Mouse (Mus musculus): ENCODE results near the gene Ppil6. TPM values are rescaled to one million over a fixed set of nuclear protein-coding genes. Genes with fewer than 3 reads are reported as not detected.
A peak's percentile ranks its signal among the peaks of the same experiment; 100 is the strongest.

Ppil6 gene
- polyA plus RNA-seq, 1 experiment from 2014 or later = 2.6 TPM

- WGBS = under 1% methylated on average over 65 of the region's 65 CpGs
- H3K9ac ChIP-seq (replicated peaks; ENCODE audit: low read length) = peak overlapping the region; percentile 98
- H3K9me3 ChIP-seq (ENCODE audit: low read length) = no peaks in the 10 kb centered on the region
- peak overlapping the region; percentile 88 for H3K4me3 ChIP-seq (ENCODE audit: low read length)
- H3K27me3 ChIP-seq (ENCODE audit: insufficient read depth, low read length) = no peaks in the 10 kb centered on the region
- peaks cover 25% of the 10 kb centered on the region for H3K4me1 ChIP-seq (ENCODE audit: insufficient read depth, low read length)
- peak; percentile 0; the same call in 1 of the 2 replicates for ATAC-seq (ENCODE audit: low FRiP score, low TSS enrichment)
- peak overlapping the region; percentile 98 for H3K27ac ChIP-seq (ENCODE audit: low read length)
- H3K4me2 ChIP-seq (replicated peaks; ENCODE audit: low read depth, low read length) = peak overlapping the region; percentile 70
- H3K36me3 ChIP-seq (ENCODE audit: insufficient read depth, low read length) = peaks cover 5% of the 10 kb centered on the region; the same call in 1 of the 2 replicates
Measured at GRCm38 (mm10) chr10:41519640-41520409, 29.6 kb downstream of the Ppil6 start.

- under 1% methylated on average over 5 of the region's 5 CpGs for WGBS
- H3K9ac ChIP-seq (replicated peaks; ENCODE audit: low read length) = peak overlapping the region; percentile 98
- peak overlapping the region; percentile 88 for H3K4me3 ChIP-seq (ENCODE audit: low read length)
- no peak overlapping the region for H3K27ac ChIP-seq (ENCODE audit: low read length)
- no peaks in the 10 kb centered on the region for H3K9me3 ChIP-seq (ENCODE audit: low read length)
- H3K4me1 ChIP-seq (ENCODE audit: insufficient read depth, low read length) = peaks cover 25% of the 10 kb centered on the region
- peak overlapping the region; percentile 70 for H3K4me2 ChIP-seq (replicated peaks; ENCODE audit: low read depth, low read length)
- peaks cover 8% of the 10 kb centered on the region; the same call in 1 of the 2 replicates for H3K36me3 ChIP-seq (ENCODE audit: insufficient read depth, low read length)
- no peaks in the 10 kb centered on the region for H3K27me3 ChIP-seq (ENCODE audit: insufficient read depth, low read length)
- no peak for ATAC-seq (ENCODE audit: low FRiP score, low TSS enrichment)
Measured at GRCm38 (mm10) chr10:41520410-41520673, 30.1 kb downstream of the Ppil6 start.

- Histone ChIP-seq H3K27ac (ENCODE audit: low read length) (no peak overlapping the region), H3K9ac (replicated peaks; ENCODE audit: low read length) (no peak overlapping the region), H3K36me3 (ENCODE audit: insufficient read depth, low read length) (peaks cover 23% of the 10 kb centered on the region; the same call in 1 of the 2 replicates), H3K27me3 (ENCODE audit: insufficient read depth, low read length) (no peaks in the 10 kb centered on the region), H3K4me3 (ENCODE audit: low read length) (no peak overlapping the region), H3K9me3 (ENCODE audit: low read length) (no peaks in the 10 kb centered on the region), H3K4me2 (replicated peaks; ENCODE audit: low read depth, low read length) (no peak overlapping the region), H3K4me1 (ENCODE audit: insufficient read depth, low read length) (peaks cover 25% of the 10 kb centered on the region)
- WGBS = 76% methylated on average over 3 of the region's 3 CpGs
- ATAC-seq (ENCODE audit: low FRiP score, low TSS enrichment) = no peak
Measured at GRCm38 (mm10) chr10:41523386-41523785, 33.1 kb downstream of the Ppil6 start.

GRCm38 (mm10) chr10:41525696-41526095 lies 35.5 kb downstream of the Ppil6 start:
- 79% methylated on average over 1 of the region's 1 CpGs for WGBS
- ATAC-seq (ENCODE audit: low FRiP score, low TSS enrichment) = no peak
- Histone ChIP-seq H3K4me3 (ENCODE audit: low read length) (no peak overlapping the region), H3K27ac (ENCODE audit: low read length) (no peak overlapping the region), H3K9me3 (ENCODE audit: low read length) (no peaks in the 10 kb centered on the region), H3K9ac (replicated peaks; ENCODE audit: low read length) (no peak overlapping the region), H3K36me3 (ENCODE audit: insufficient read depth, low read length) (peaks cover 28% of the 10 kb centered on the region; the same call in 1 of the 2 replicates), H3K27me3 (ENCODE audit: insufficient read depth, low read length) (no peaks in the 10 kb centered on the region), H3K4me2 (replicated peaks; ENCODE audit: low read depth, low read length) (no peak overlapping the region), H3K4me1 (ENCODE audit: insufficient read depth, low read length) (peaks cover 25% of the 10 kb centered on the region)

GRCm38 (mm10) chr10:41529972-41530371 lies 39.7 kb downstream of the Ppil6 start:
- no peak overlapping the region for H3K4me3 ChIP-seq (ENCODE audit: low read length)
- ATAC-seq (ENCODE audit: low FRiP score, low TSS enrichment) = no peak
- H3K4me2 ChIP-seq (replicated peaks; ENCODE audit: low read depth, low read length) = no peak overlapping the region
- H3K9me3 ChIP-seq (ENCODE audit: low read length) = no peaks in the 10 kb centered on the region
- H3K36me3 ChIP-seq (ENCODE audit: insufficient read depth, low read length) = peaks cover 52% of the 10 kb centered on the region
- 91% methylated on average over 5 of the region's 5 CpGs for WGBS
- no peak overlapping the region for H3K27ac ChIP-seq (ENCODE audit: low read length)
- H3K4me1 ChIP-seq (ENCODE audit: insufficient read depth, low read length) = no peaks in the 10 kb centered on the region
- H3K27me3 ChIP-seq (ENCODE audit: insufficient read depth, low read length) = no peaks in the 10 kb centered on the region
- no peak overlapping the region for H3K9ac ChIP-seq (replicated peaks; ENCODE audit: low read length)

DNA sequence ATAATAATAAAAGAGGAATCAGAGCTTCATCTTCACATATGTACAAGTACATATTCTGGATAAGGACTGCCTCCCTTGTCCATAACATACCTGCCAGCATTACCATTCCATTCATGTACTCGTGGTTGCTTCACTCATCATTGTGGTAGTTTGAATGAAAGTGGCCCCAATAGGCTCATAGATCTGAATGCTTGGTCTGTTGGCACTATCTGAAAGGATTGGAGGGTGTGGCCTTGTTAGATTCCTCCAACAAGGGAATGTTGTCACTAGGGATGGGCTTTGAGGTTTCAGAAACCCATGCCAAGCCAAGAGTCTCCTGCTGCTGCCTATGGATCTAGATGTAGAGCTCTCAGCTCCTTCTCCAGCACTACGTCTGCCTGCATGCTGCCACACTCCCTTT lies 45.8 kb downstream of the Ppil6 start:
- H3K36me3 ChIP-seq (ENCODE audit: insufficient read depth, low read length) = peaks cover 47% of the 10 kb centered on the region
- 96% methylated on average over 2 of the region's 2 CpGs for WGBS

GRCm38 (mm10) chr10:41536714-41537113 lies 46.5 kb downstream of the Ppil6 start:
- no peaks in the 10 kb centered on the region for H3K27me3 ChIP-seq (ENCODE audit: insufficient read depth, low read length)
- no peak for ATAC-seq (ENCODE audit: low FRiP score, low TSS enrichment)
- 81% methylated on average over 1 of the region's 1 CpGs for WGBS

More for the DNA sequence above, 45.8 kb downstream of the Ppil6 start:
- Histone ChIP-seq H3K27ac (ENCODE audit: low read length) (no peak overlapping the region), H3K9me3 (ENCODE audit: low read length) (no peaks in the 10 kb centered on the region), H3K4me1 (ENCODE audit: insufficient read depth, low read length) (no peaks in the 10 kb centered on the region), H3K4me3 (ENCODE audit: low read length) (no peak overlapping the region), H3K4me2 (replicated peaks; ENCODE audit: low read depth, low read length) (no peak overlapping the region), H3K9ac (replicated peaks; ENCODE audit: low read length) (no peak overlapping the region), H3K27me3 (ENCODE audit: insufficient read depth, low read length) (no peaks in the 10 kb centered on the region)
- no peak for ATAC-seq (ENCODE audit: low FRiP score, low TSS enrichment)

GRCm38 (mm10) chr10:41537226-41537982 lies 47.2 kb downstream of the Ppil6 start:
- H3K9me3 ChIP-seq (ENCODE audit: low read length) = no peaks in the 10 kb centered on the region
- H3K4me3 ChIP-seq (ENCODE audit: low read length) = no peak overlapping the region
- H3K27ac ChIP-seq (ENCODE audit: low read length) = no peak overlapping the region
- ATAC-seq (ENCODE audit: low FRiP score, low TSS enrichment) = no peak
- H3K4me2 ChIP-seq (replicated peaks; ENCODE audit: low read depth, low read length) = no peak overlapping the region
- H3K27me3 ChIP-seq (ENCODE audit: insufficient read depth, low read length) = no peaks in the 10 kb centered on the region
- no peaks in the 10 kb centered on the region for H3K4me1 ChIP-seq (ENCODE audit: insufficient read depth, low read length)
- WGBS = 97% methylated on average over 4 of the region's 4 CpGs
- peaks cover 40% of the 10 kb centered on the region for H3K36me3 ChIP-seq (ENCODE audit: insufficient read depth, low read length)
- no peak overlapping the region for H3K9ac ChIP-seq (replicated peaks; ENCODE audit: low read length)

More at GRCm38 (mm10) chr10:41536714-41537113, 46.5 kb downstream of the Ppil6 start:
- H3K9ac ChIP-seq (replicated peaks; ENCODE audit: low read length) = no peak overlapping the region
- H3K36me3 ChIP-seq (ENCODE audit: insufficient read depth, low read length) = peaks cover 42% of the 10 kb centered on the region
- H3K27ac ChIP-seq (ENCODE audit: low read length) = no peak overlapping the region
- H3K4me1 ChIP-seq (ENCODE audit: insufficient read depth, low read length) = no peaks in the 10 kb centered on the region
- H3K4me3 ChIP-seq (ENCODE audit: low read length) = no peak overlapping the region
- H3K9me3 ChIP-seq (ENCODE audit: low read length) = no peaks in the 10 kb centered on the region
- H3K4me2 ChIP-seq (replicated peaks; ENCODE audit: low read depth, low read length) = no peak overlapping the region

GRCm38 (mm10) chr10:41537983-41538330 lies 47.7 kb downstream of the Ppil6 start:
- no peaks in the 10 kb centered on the region for H3K9me3 ChIP-seq (ENCODE audit: low read length)
- no peak overlapping the region for H3K4me2 ChIP-seq (replicated peaks; ENCODE audit: low read depth, low read length)
- H3K27ac ChIP-seq (ENCODE audit: low read length) = no peak overlapping the region
- H3K4me1 ChIP-seq (ENCODE audit: insufficient read depth, low read length) = no peaks in the 10 kb centered on the region
- no peak overlapping the region for H3K4me3 ChIP-seq (ENCODE audit: low read length)
- no peak overlapping the region for H3K9ac ChIP-seq (replicated peaks; ENCODE audit: low read length)
- peaks cover 35% of the 10 kb centered on the region for H3K36me3 ChIP-seq (ENCODE audit: insufficient read depth, low read length)
- ATAC-seq (ENCODE audit: low FRiP score, low TSS enrichment) = no peak
- H3K27me3 ChIP-seq (ENCODE audit: insufficient read depth, low read length) = no peaks in the 10 kb centered on the region
- 94% methylated on average over 3 of the region's 3 CpGs for WGBS

DNA sequence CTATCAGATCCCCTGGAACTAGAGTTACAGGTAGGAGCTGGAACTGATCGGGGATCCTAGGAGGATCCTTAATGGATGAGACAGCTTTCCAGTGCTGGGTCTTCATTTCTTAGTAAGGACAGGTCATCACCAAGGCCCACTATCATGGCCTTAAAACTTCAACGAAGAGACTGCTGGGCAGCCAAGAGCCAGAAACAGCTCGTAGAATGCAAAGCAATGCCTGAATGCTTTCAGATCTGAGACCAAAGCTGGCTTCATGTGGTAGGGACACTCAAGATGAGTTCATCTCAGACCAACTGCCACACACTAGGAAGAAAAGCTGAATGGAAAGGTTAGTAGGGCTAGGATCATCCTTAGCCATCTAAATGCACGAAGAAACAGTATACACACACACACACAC lies 48.7 kb downstream of the Ppil6 start:
- no peaks in the 10 kb centered on the region for H3K27me3 ChIP-seq (ENCODE audit: insufficient read depth, low read length)
- H3K4me2 ChIP-seq (replicated peaks; ENCODE audit: low read depth, low read length) = no peak overlapping the region
- H3K36me3 ChIP-seq (ENCODE audit: insufficient read depth, low read length) = peaks cover 28% of the 10 kb centered on the region
- no peaks in the 10 kb centered on the region for H3K4me1 ChIP-seq (ENCODE audit: insufficient read depth, low read length)
- H3K4me3 ChIP-seq (ENCODE audit: low read length) = no peak overlapping the region
- ATAC-seq (ENCODE audit: low FRiP score, low TSS enrichment) = no peak
- no peak overlapping the region for H3K9ac ChIP-seq (replicated peaks; ENCODE audit: low read length)
- WGBS = 92% methylated on average over 4 of the region's 4 CpGs
- no peak overlapping the region for H3K27ac ChIP-seq (ENCODE audit: low read length)
- no peaks in the 10 kb centered on the region for H3K9me3 ChIP-seq (ENCODE audit: low read length)

Measured in kidney, embryonic 16.5 days (tissue).